ENCODE assay signal across 25 mouse cellular contexts in genomic region chr8:120746007-120746701, GRCm38 (mm10). TPM values are rescaled to one million over a fixed set of nuclear protein-coding genes. Genes with fewer than 3 reads are reported as not detected.
DNase-seq lines count a peak whose midpoint lies in the region; ATAC-seq lines count a peak whose summit lies in the region.
"Had no signal": no experiment of that assay in that cellular context is flagged by ENCODE, and none has a peak within 500 bp of the region (broad histone marks: within the 10 kb centered on the region; RNA-seq: fewer than 3 reads in every experiment).

No protein-coding gene starts in this region.

- no peak for DNase-seq in embryonic facial prominence, embryonic 14.5 days (ENCODE audit: low spot score)
- no peak for DNase-seq in embryonic facial prominence, embryonic 10.5 days (ENCODE audit: low spot score)
- DNase-seq in spleen, adult 18-20 months = peak; percentile 32 to 38
- no peak for DNase-seq in spleen, adult 12 weeks (ENCODE audit: low spot score)
- peak; percentile 86 for DNase-seq in splenic B cell, adult 2 months (ENCODE audit: low read depth, low spot score)
- DNase-seq in adrenal gland, adult 18-20 months (ENCODE audit: low spot score in 2 of 2) = no peak
- DNase-seq in urinary bladder, postnatal 14 days (ENCODE audit: low spot score) = no peak
- DNase-seq: adrenal gland, adult 2 months; cerebellum, adult 18-20 months; cerebellum, postnatal 14 days; embryo, embryonic 11 days; gastrocnemius, postnatal 10 days; heart, postnatal 14 days; kidney, adult 9 months; kidney, postnatal 36 days; lung, adult 18-20 months; lung, postnatal 10 days; thymus, postnatal 14 days had no signal

- no peak overlapping the region for H3K27ac ChIP-seq in embryonic facial prominence, embryonic 14.5 days (replicated peaks; ENCODE audit: low read depth, low read length)
- H3K27ac ChIP-seq in embryonic facial prominence, embryonic 10.5 days (replicated peaks) = no peak overlapping the region
- peak overlapping the region; percentile 88 for H3K27ac ChIP-seq in intestine, embryonic 16.5 days (ENCODE audit: low read length)
- H3K27ac ChIP-seq: forebrain, embryonic 15.5 days; heart, embryonic 13.5 days; hindbrain, embryonic 13.5 days; midbrain, embryonic 13.5 days had no signal

- H3K9ac ChIP-seq in embryonic facial prominence, embryonic 14.5 days (ENCODE audit: low read depth, low read length) = 0 out of 2 replicates have a peak overlapping the region, but pooled peaks have one; percentile 8
- H3K9ac ChIP-seq in intestine, embryonic 16.5 days (ENCODE audit: low read depth, low read length) = no peak overlapping the region
- H3K9ac ChIP-seq: forebrain, embryonic 15.5 days; heart, embryonic 13.5 days; hindbrain, embryonic 13.5 days; midbrain, embryonic 13.5 days had no signal

- no peak for ATAC-seq in embryonic facial prominence, embryonic 14.5 days (ENCODE audit: low read depth)
- ATAC-seq in intestine, embryonic 16.5 days = no peak
- ATAC-seq: CD4-positive, CD25-positive, alpha-beta regulatory T cell, adult 4 months; forebrain, embryonic 15.5 days; midbrain, embryonic 13.5 days had no signal

- no peaks in the 10 kb centered on the region for H3K36me3 ChIP-seq in embryonic facial prominence, embryonic 14.5 days (ENCODE audit: control insufficient read depth, insufficient read depth, low read length)
- no peaks in the 10 kb centered on the region for H3K36me3 ChIP-seq in embryonic facial prominence, embryonic 10.5 days (replicated peaks)
- 0 out of 2 replicates have a peak, but pooled peaks cover 3% of the 10 kb centered on the region for H3K36me3 ChIP-seq in intestine, embryonic 16.5 days (ENCODE audit: control insufficient read depth, insufficient read depth, low read length)
- H3K36me3 ChIP-seq in splenic B cell, adult 2 months (ENCODE audit: control insufficient read depth, insufficient read depth, low read length, poor library complexity, severe bottlenecking) = peaks cover 45% of the 10 kb centered on the region
- H3K36me3 ChIP-seq: forebrain, embryonic 15.5 days; heart, embryonic 13.5 days; hindbrain, embryonic 13.5 days; midbrain, embryonic 13.5 days had no signal

- no peak overlapping the region for H3K4me2 ChIP-seq in embryonic facial prominence, embryonic 14.5 days (ENCODE audit: low read depth, low read length)
- H3K4me2 ChIP-seq in intestine, embryonic 16.5 days (ENCODE audit: low read depth, low read length) = no peak overlapping the region
- H3K4me2 ChIP-seq: forebrain, embryonic 15.5 days; heart, embryonic 13.5 days; hindbrain, embryonic 13.5 days; midbrain, embryonic 13.5 days had no signal

- H3K4me1 ChIP-seq in embryonic facial prominence, embryonic 14.5 days (ENCODE audit: control insufficient read depth, insufficient read depth, low read length) = no peaks in the 10 kb centered on the region
- H3K4me1 ChIP-seq in embryonic facial prominence, embryonic 10.5 days = peaks cover 32% of the 10 kb centered on the region
- peaks cover 47% of the 10 kb centered on the region for H3K4me1 ChIP-seq in intestine, embryonic 16.5 days (ENCODE audit: control insufficient read depth, insufficient read depth, low read length)
- H3K4me1 ChIP-seq: forebrain, embryonic 15.5 days; hindbrain, embryonic 13.5 days; midbrain, embryonic 13.5 days had no signal

- H3K4me3 ChIP-seq in embryonic facial prominence, embryonic 14.5 days (ENCODE audit: low read depth, low read length) = no peak overlapping the region
- no peak overlapping the region for H3K4me3 ChIP-seq in embryonic facial prominence, embryonic 10.5 days
- H3K4me3 ChIP-seq in intestine, embryonic 16.5 days (ENCODE audit: low read length) = no peak overlapping the region
- H3K4me3 ChIP-seq: forebrain, embryonic 15.5 days; heart, embryonic 13.5 days; hindbrain, embryonic 13.5 days; midbrain, embryonic 13.5 days had no signal

- 74% methylated on average over 18 of the region's 18 CpGs for WGBS in embryonic facial prominence, embryonic 14.5 days
- WGBS in embryonic facial prominence, embryonic 10.5 days = 75% methylated on average over 18 of the region's 18 CpGs
- 75% methylated on average over 18 of the region's 18 CpGs for WGBS in intestine, embryonic 16.5 days

- H3K9me3 ChIP-seq in embryonic facial prominence, embryonic 14.5 days (ENCODE audit: control insufficient read depth, low read length) = no peaks in the 10 kb centered on the region
- H3K9me3 ChIP-seq in embryonic facial prominence, embryonic 10.5 days = no peaks in the 10 kb centered on the region
- no peaks in the 10 kb centered on the region for H3K9me3 ChIP-seq in intestine, embryonic 16.5 days (ENCODE audit: control insufficient read depth, low read length)
- H3K9me3 ChIP-seq: forebrain, embryonic 15.5 days; heart, embryonic 13.5 days; hindbrain, embryonic 13.5 days; megakaryocyte, embryonic 14.5 days; midbrain, embryonic 13.5 days had no signal

- H3K27me3 ChIP-seq in embryonic facial prominence, embryonic 14.5 days (replicated peaks; ENCODE audit: control insufficient read depth, insufficient read depth, low read length) = no peaks in the 10 kb centered on the region
- H3K27me3 ChIP-seq in embryonic facial prominence, embryonic 10.5 days (replicated peaks; ENCODE audit: low read depth, poor library complexity, severe bottlenecking) = peaks cover 31% of the 10 kb centered on the region
- H3K27me3 ChIP-seq in intestine, embryonic 16.5 days (replicated peaks; ENCODE audit: control insufficient read depth, insufficient read depth, low read length) = no peaks in the 10 kb centered on the region
- H3K27me3 ChIP-seq in splenic B cell, adult 2 months (ENCODE audit: control insufficient read depth, insufficient read depth, low read length, poor library complexity, severe bottlenecking) = no peaks in the 10 kb centered on the region
- H3K27me3 ChIP-seq: forebrain, embryonic 15.5 days; megakaryocyte, embryonic 14.5 days; midbrain, embryonic 13.5 days had no signal

RNA-seq across cellular contexts. Expression of gene Irf8, which starts 10.0 kb away (rescaled TPM):
- 7.4 and 8.9 TPM in 2 replicates for polyA plus RNA-seq in embryonic facial prominence, embryonic 14.5 days (2014; fragmentation: Nextera tagmentation; extraction: Ambion mirVana)
- polyA plus RNA-seq in embryonic facial prominence, embryonic 10.5 days (2016; fragmentation: Nextera tagmentation; extraction: Ambion mirVana) = 4.6 and 5.8 TPM in 2 replicates
- 55.5 and 55.6 TPM in 2 replicates for polyA plus RNA-seq in intestine, embryonic 16.5 days (2015; fragmentation: Nextera tagmentation; extraction: Ambion mirVana)
- 10 to 100 TPM; 16.1 to 46.0 TPM for total RNA-seq in adrenal gland, adult 18-20 months (2021)

Comparison
In these comparisons a context has a peak if more than half of its experiments do, and no peak if none do; other contexts are left out.
1. DNase-seq: peak in spleen, adult 18-20 months (2 of 2) and splenic B cell, adult 2 months (single experiment); none in embryonic facial prominence, embryonic 14.5 days (single experiment), embryonic facial prominence, embryonic 10.5 days (single experiment), spleen, adult 12 weeks (single experiment), adrenal gland, adult 18-20 months (0 of 2) and urinary bladder, postnatal 14 days (single experiment).